Mouse (Mus musculus): ENCODE data around the gene Zfp599.

GRCm38 (mm10) chr9:22258784-22259183 lies 911 bp downstream of the Zfp599 start:
- TF ChIP-seq CTCF (IDR thresholded peaks at IDR 0.05; ENCODE audit: borderline replicate concordance, extremely low read depth, insufficient read depth, insufficient read length) (no peak), POLR2A (IDR thresholded peaks at IDR 0.05; ENCODE audit: borderline replicate concordance, extremely low read depth, insufficient read depth, insufficient read length, poor library complexity, severe bottlenecking) (no peak)
